Mouse (Mus musculus): Measurements from ENCODE around the gene Gabra2. TPM values are rescaled to one million over a fixed set of nuclear protein-coding genes. Genes with fewer than 3 reads are reported as not detected.

Gene Gabra2
- total RNA-seq (2014; rRNA removed; ENCODE audit: low replicate concordance): not detected in 2 replicates
- not detected in 2 replicates for polyA plus RNA-seq (2015; fragmentation: Nextera tagmentation; extraction: Ambion mirVana)

GRCm38 (mm10) chr5:71095725-71096607 lies at the start of gene Gabra2:
Gabra2 (minus strand) TSS chr5:71095849.
- under 1% methylated on average over 46 of the region's 55 CpGs for WGBS
- Histone ChIP-seq H3K36me3 (replicated peaks; ENCODE audit: control insufficient read depth, insufficient read depth, low read length) (no peaks in the 10 kb centered on the region), H3K27ac (ENCODE audit: low read depth) (no peak within 1 kb of the TSS), H3K4me2 (ENCODE audit: low read depth, low read length) (peak within 1 kb of the TSS; percentile 81), H3K9ac (replicated peaks; ENCODE audit: low read depth, low read length) (no peak within 1 kb of the TSS), H3K9me3 (replicated peaks; ENCODE audit: control insufficient read depth, low read length) (no peaks in the 10 kb centered on the region), H3K4me3 (ENCODE audit: low read depth, low read length) (peak within 1 kb of the TSS; percentile 51), H3K27me3 (ENCODE audit: control insufficient read depth, insufficient read depth, low read length) (peaks cover 16% of the 10 kb centered on the region), H3K4me1 (ENCODE audit: control insufficient read depth, insufficient read depth) (no peaks in the 10 kb centered on the region)
- TF ChIP-seq CTCF (IDR thresholded peaks at IDR 0.05; ENCODE audit: low read depth): no peak
- TF ChIP-seq EP300 (IDR thresholded peaks at IDR 0.05; ENCODE audit: low read depth): no peak
- ATAC-seq (ENCODE audit: insufficient read depth, low read depth): 0 out of 2 replicates have a peak, but pooled peaks have one; percentile 27
- no peak for DNase-seq (ENCODE audit: low spot score)

- H3K4me2 ChIP-seq (ENCODE audit: low read depth, low read length): no peak overlapping the region
- H3K27me3 ChIP-seq (ENCODE audit: control insufficient read depth, insufficient read depth, low read length): no peaks in the 10 kb centered on the region
- 51% methylated on average over 4 of the region's 4 CpGs for WGBS
- DNase-seq (ENCODE audit: low spot score) (no peak), ATAC-seq (ENCODE audit: insufficient read depth, low read depth) (no peak)
- H3K4me1 ChIP-seq (ENCODE audit: control insufficient read depth, insufficient read depth): no peaks in the 10 kb centered on the region
- no peak overlapping the region for H3K4me3 ChIP-seq (ENCODE audit: low read depth, low read length)
- H3K9ac ChIP-seq (replicated peaks; ENCODE audit: low read depth, low read length): no peak overlapping the region
- TF ChIP-seq CTCF (IDR thresholded peaks at IDR 0.05; ENCODE audit: low read depth) (no peak), EP300 (IDR thresholded peaks at IDR 0.05; ENCODE audit: low read depth) (no peak)
- no peaks in the 10 kb centered on the region for H3K36me3 ChIP-seq (replicated peaks; ENCODE audit: control insufficient read depth, insufficient read depth, low read length)
- H3K27ac ChIP-seq (ENCODE audit: low read depth): no peak overlapping the region
- no peaks in the 10 kb centered on the region for H3K9me3 ChIP-seq (replicated peaks; ENCODE audit: control insufficient read depth, low read length)
These were observed 41.0 kb upstream of the Gabra2 start for GRCm38 (mm10) chr5:71136691-71137090.

DNA sequence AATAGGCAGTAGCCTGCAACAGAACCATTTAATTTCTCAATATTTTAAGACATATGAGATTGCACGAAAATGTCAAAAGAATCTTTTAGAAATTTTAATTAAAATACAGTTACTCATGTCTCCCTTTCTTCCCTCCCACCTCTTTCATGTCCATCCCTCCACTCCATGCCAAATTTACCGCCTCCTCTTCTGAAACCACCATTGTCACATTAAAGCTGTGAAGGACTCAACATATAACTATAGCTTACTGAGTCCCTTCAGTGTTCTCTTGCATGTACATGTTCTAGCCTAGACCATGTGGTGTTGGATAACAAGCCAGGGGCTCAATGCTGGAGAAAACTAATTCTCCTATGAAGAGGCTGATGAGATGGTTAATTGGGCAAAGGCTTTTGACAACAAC lies 40.2 kb upstream of the Gabra2 start:
- Histone ChIP-seq H3K27me3 (ENCODE audit: control insufficient read depth, insufficient read depth, low read length) (no peaks in the 10 kb centered on the region), H3K4me2 (ENCODE audit: low read depth, low read length) (no peak overlapping the region), H3K36me3 (replicated peaks; ENCODE audit: control insufficient read depth, insufficient read depth, low read length) (no peaks in the 10 kb centered on the region), H3K27ac (ENCODE audit: low read depth) (no peak overlapping the region), H3K9me3 (replicated peaks; ENCODE audit: control insufficient read depth, low read length) (no peaks in the 10 kb centered on the region), H3K4me3 (ENCODE audit: low read depth, low read length) (no peak overlapping the region), H3K4me1 (ENCODE audit: control insufficient read depth, insufficient read depth) (no peaks in the 10 kb centered on the region), H3K9ac (replicated peaks; ENCODE audit: low read depth, low read length) (no peak overlapping the region)
- 56% methylated on average over 2 of the region's 2 CpGs for WGBS
- no peak for TF ChIP-seq EP300 (IDR thresholded peaks at IDR 0.05; ENCODE audit: low read depth)
- DNase-seq (ENCODE audit: low spot score) (no peak), ATAC-seq (ENCODE audit: insufficient read depth, low read depth) (no peak)

GRCm38 (mm10) chr5:71127721-71128120 lies 32.1 kb upstream of the Gabra2 start:
- DNase-seq (ENCODE audit: low spot score): no peak
- no peak overlapping the region for H3K9ac ChIP-seq (replicated peaks; ENCODE audit: low read depth, low read length)
- no peak for ATAC-seq (ENCODE audit: insufficient read depth, low read depth)
- H3K27me3 ChIP-seq (ENCODE audit: control insufficient read depth, insufficient read depth, low read length): no peaks in the 10 kb centered on the region
- WGBS: 58% methylated on average over 3 of the region's 3 CpGs
- no peak overlapping the region for H3K27ac ChIP-seq (ENCODE audit: low read depth)
- H3K9me3 ChIP-seq (replicated peaks; ENCODE audit: control insufficient read depth, low read length): no peaks in the 10 kb centered on the region
- H3K4me2 ChIP-seq (ENCODE audit: low read depth, low read length): no peak overlapping the region
- no peak for TF ChIP-seq EP300 (IDR thresholded peaks at IDR 0.05; ENCODE audit: low read depth)
- TF ChIP-seq CTCF (IDR thresholded peaks at IDR 0.05; ENCODE audit: low read depth): no peak
- no peaks in the 10 kb centered on the region for H3K36me3 ChIP-seq (replicated peaks; ENCODE audit: control insufficient read depth, insufficient read depth, low read length)
- H3K4me3 ChIP-seq (ENCODE audit: low read depth, low read length): no peak overlapping the region
- H3K4me1 ChIP-seq (ENCODE audit: control insufficient read depth, insufficient read depth): no peaks in the 10 kb centered on the region

GRCm38 (mm10) chr5:71115216-71115615 lies 19.6 kb upstream of the Gabra2 start:
- Histone ChIP-seq H3K4me1 (ENCODE audit: control insufficient read depth, insufficient read depth) (no peaks in the 10 kb centered on the region), H3K9ac (replicated peaks; ENCODE audit: low read depth, low read length) (no peak overlapping the region), H3K9me3 (replicated peaks; ENCODE audit: control insufficient read depth, low read length) (no peaks in the 10 kb centered on the region), H3K36me3 (replicated peaks; ENCODE audit: control insufficient read depth, insufficient read depth, low read length) (no peaks in the 10 kb centered on the region), H3K4me2 (ENCODE audit: low read depth, low read length) (no peak overlapping the region), H3K27ac (ENCODE audit: low read depth) (no peak overlapping the region), H3K27me3 (ENCODE audit: control insufficient read depth, insufficient read depth, low read length) (no peaks in the 10 kb centered on the region), H3K4me3 (ENCODE audit: low read depth, low read length) (no peak overlapping the region)
- DNase-seq (ENCODE audit: low spot score) (no peak), ATAC-seq (ENCODE audit: insufficient read depth, low read depth) (no peak)
- no peak for TF ChIP-seq CTCF (IDR thresholded peaks at IDR 0.05; ENCODE audit: low read depth)
- TF ChIP-seq EP300 (IDR thresholded peaks at IDR 0.05; ENCODE audit: low read depth): no peak
- 54% methylated on average over 1 of the region's 1 CpGs for WGBS
